Mouse (Mus musculus) lung, adult 18-20 months (tissue): ENCODE results near the gene Pdhb.
"Not testable (repeated sequence)": the region's sequence is repeated elsewhere in the genome, so short reads cannot be mapped to it uniquely, and the experiment has no call there.

Experiments
- DNase-seq, 2 experiments: peaks; one replicate each; pipeline ENCODE4 v3.0.0; 2022; ENCODE audit warnings: mixed read lengths in 2 of 2

The Pdhb gene

GRCm38 (mm10) chr14:8127971-8128370 lies 44.9 kb downstream of the Pdhb start:
- DNase-seq, result no peak

GRCm38 (mm10) chr14:8124046-8124881 lies 48.6 kb downstream of the Pdhb start:
- no peak for DNase-seq

- not testable (repeated sequence) for DNase-seq
Observed at GRCm38 (mm10) chr14:8123611-8124010, 49.2 kb downstream of the Pdhb start.

- no peak for DNase-seq
Observed at GRCm38 (mm10) chr14:8123141-8123540, 49.7 kb downstream of the Pdhb start.

GRCm38 (mm10) chr14:8119904-8120303 lies 52.9 kb downstream of the Pdhb start:
- no peak for DNase-seq

GRCm38 (mm10) chr14:8119454-8119853 lies 53.4 kb downstream of the Pdhb start:
- DNase-seq, result no peak

GRCm38 (mm10) chr14:8117371-8117770 lies 55.5 kb downstream of the Pdhb start:
- DNase-seq, result no peak
